Mouse (Mus musculus) cerebellum, adult 2 months (tissue): Measurements from ENCODE around the gene Coro1a.

Experiments used
- CTCF ChIP-seq: fragments of 200-500 bp; IDR thresholded peaks from 2 replicates; pipeline ENCODE4 v1.5.1; 2011; ENCODE audit warnings: low read depth, mild to moderate bottlenecking, control low read depth, low read length, moderate library complexity, borderline replicate concordance; ENCODE audit not compliant: insufficient read depth
- POLR2A ChIP-seq: fragments of 200-500 bp; IDR thresholded peaks from 2 replicates; pipeline ENCODE4 v1.6.1; 2011; ENCODE audit warnings: low read length, control low read depth, borderline replicate concordance; ENCODE audit not compliant: insufficient read depth

- TF ChIP-seq POLR2A (no peak), CTCF (no peak)
These were observed 42.2 kb upstream of the Coro1a start for GRCm38 (mm10) chr7:126749582-126750343.
